Comparison of ENCODE assay signal across 32 mouse cellular contexts in genomic region chr3:145787303-145787702, GRCm38 (mm10). TPM values are rescaled to one million over a fixed set of nuclear protein-coding genes. Genes with fewer than 3 reads are reported as not detected.
DNase-seq lines count a peak whose midpoint lies in the region; ATAC-seq and TF ChIP-seq lines count a peak whose summit lies in the region.
"Had no signal": no experiment of that assay in that cellular context is flagged by ENCODE, and none has a peak within 500 bp of the region (broad histone marks: within the 10 kb centered on the region; RNA-seq: fewer than 3 reads in every experiment).

No protein-coding gene starts in this region.

- no peak for TF ChIP-seq EP300 in lung, postnatal 0 days (IDR thresholded peaks at IDR 0.05)

- H3K9ac ChIP-seq in heart, embryonic 12.5 days, result no peak overlapping the region
- H3K9ac ChIP-seq in lung, postnatal 0 days (replicated peaks; ENCODE audit: low read depth), result no peak overlapping the region
- H3K9ac ChIP-seq: forebrain, embryonic 15.5 days; heart, embryonic 15.5 days; hindbrain, embryonic 15.5 days; kidney, embryonic 15.5 days; liver, embryonic 12.5 days; liver, postnatal 0 days; midbrain, embryonic 15.5 days; neural tube, embryonic 15.5 days had no signal

- DNase-seq in heart, adult 8-10 months (ENCODE audit: low spot score), result peak; percentile 16
- no peak for DNase-seq in heart, postnatal 14 days
- DNase-seq in lung, postnatal 0 days (ENCODE audit: low spot score), result no peak
- peak; percentile 13 to 37 for DNase-seq in lung, postnatal 4 days
- no peak for DNase-seq in frontal cortex, postnatal 25 days (ENCODE audit: low spot score in 2 of 2)
- no peak for DNase-seq in frontal cortex, postnatal 36 days (ENCODE audit: low spot score in 2 of 2)
- DNase-seq: adrenal gland, postnatal 14 days; cerebellum, adult 11 months; cerebellum, adult 9-10 months; cerebellum, postnatal 36 days; kidney, adult 18-20 months; kidney, postnatal 4 days; layer of hippocampus, postnatal 36 days; left cerebral cortex, postnatal 4 days; liver, postnatal 0 days; retina, postnatal 1 day; right cerebral cortex, postnatal 25 days; spleen, adult 18-20 months; thymus, postnatal 14 days had no signal

- WGBS in heart, embryonic 12.5 days, result 67% methylated on average over 9 of the region's 9 CpGs
- 57% methylated on average over 9 of the region's 9 CpGs for WGBS in lung, postnatal 0 days

- no peaks in the 10 kb centered on the region for H3K9me3 ChIP-seq in heart, embryonic 12.5 days (replicated peaks)
- H3K9me3 ChIP-seq in lung, postnatal 0 days (ENCODE audit: low read length), result no peaks in the 10 kb centered on the region
- H3K9me3 ChIP-seq: forebrain, embryonic 15.5 days; heart, embryonic 15.5 days; hindbrain, embryonic 10.5 days; hindbrain, embryonic 15.5 days; kidney, embryonic 15.5 days; liver, embryonic 12.5 days; midbrain, embryonic 10.5 days; midbrain, embryonic 15.5 days; neural tube, embryonic 15.5 days had no signal

- H3K4me3 ChIP-seq in heart, embryonic 12.5 days, result no peak overlapping the region
- no peak overlapping the region for H3K4me3 ChIP-seq in lung, postnatal 0 days (ENCODE audit: low read depth, low read length)
- H3K4me3 ChIP-seq: forebrain, embryonic 15.5 days; heart, embryonic 15.5 days; hindbrain, embryonic 10.5 days; hindbrain, embryonic 15.5 days; kidney, embryonic 15.5 days; liver, embryonic 12.5 days; midbrain, embryonic 10.5 days; midbrain, embryonic 15.5 days; neural tube, embryonic 15.5 days had no signal

- H3K4me2 ChIP-seq in heart, embryonic 12.5 days, result no peak overlapping the region
- no peak overlapping the region for H3K4me2 ChIP-seq in lung, postnatal 0 days (replicated peaks; ENCODE audit: low read depth, low read length)
- H3K4me2 ChIP-seq: forebrain, embryonic 15.5 days; heart, embryonic 15.5 days; hindbrain, embryonic 15.5 days; kidney, embryonic 15.5 days; liver, embryonic 12.5 days; midbrain, embryonic 15.5 days; neural tube, embryonic 15.5 days had no signal

- ATAC-seq in heart, embryonic 12.5 days (ENCODE audit: insufficient number of reproducible peaks, low FRiP score), result peak; percentile 51; the same call in 1 of the 2 replicates
- peak; percentile 28; the same call in 1 of the 2 replicates for ATAC-seq in lung, postnatal 0 days
- ATAC-seq: forebrain, embryonic 15.5 days; liver, embryonic 12.5 days; liver, postnatal 0 days; midbrain, embryonic 15.5 days; Patski had no signal

- TF ChIP-seq CTCF in lung, postnatal 0 days (IDR thresholded peaks at IDR 0.05), result no peak

- H3K4me1 ChIP-seq in heart, embryonic 12.5 days (replicated peaks), result peaks cover 23% of the 10 kb centered on the region
- no peaks in the 10 kb centered on the region for H3K4me1 ChIP-seq in lung, postnatal 0 days (ENCODE audit: insufficient read depth, low read depth, low read length)
- H3K4me1 ChIP-seq: hindbrain, embryonic 10.5 days; midbrain, embryonic 10.5 days; midbrain, embryonic 15.5 days had no signal

- H3K27ac ChIP-seq in heart, embryonic 12.5 days (ENCODE audit: poor library complexity, severe bottlenecking), result no peak overlapping the region
- H3K27ac ChIP-seq in lung, postnatal 0 days (ENCODE audit: low read length), result no peak overlapping the region
- H3K27ac ChIP-seq: forebrain, embryonic 15.5 days; heart, embryonic 15.5 days; hindbrain, embryonic 10.5 days; hindbrain, embryonic 15.5 days; kidney, embryonic 15.5 days; liver, embryonic 12.5 days; midbrain, embryonic 10.5 days; midbrain, embryonic 15.5 days; neural tube, embryonic 15.5 days had no signal

- intact Hi-C loops in heart, postnatal 14 days (cut with DNase I), result no loop called here

- no peaks in the 10 kb centered on the region for H3K36me3 ChIP-seq in heart, embryonic 12.5 days
- no peaks in the 10 kb centered on the region for H3K36me3 ChIP-seq in lung, postnatal 0 days (ENCODE audit: insufficient read depth, low read length)
- H3K36me3 ChIP-seq: forebrain, embryonic 15.5 days; heart, embryonic 15.5 days; hindbrain, embryonic 10.5 days; hindbrain, embryonic 15.5 days; kidney, embryonic 15.5 days; liver, embryonic 12.5 days; midbrain, embryonic 10.5 days; midbrain, embryonic 15.5 days; neural tube, embryonic 15.5 days had no signal

- no peaks in the 10 kb centered on the region for H3K27me3 ChIP-seq in heart, embryonic 12.5 days (replicated peaks)
- no peaks in the 10 kb centered on the region for H3K27me3 ChIP-seq in lung, postnatal 0 days (replicated peaks; ENCODE audit: insufficient read depth, low read length)
- H3K27me3 ChIP-seq: forebrain, embryonic 15.5 days; heart, embryonic 15.5 days; hindbrain, embryonic 15.5 days; kidney, embryonic 15.5 days; liver, embryonic 12.5 days; midbrain, embryonic 15.5 days; neural tube, embryonic 15.5 days; Patski had no signal

RNA-seq across cellular contexts. Expression of gene Ddah1, which starts 28.8 kb away (rescaled TPM):
- 1 to 10 TPM; 6.3 to 9.3 (median 7.5) TPM for total RNA-seq in heart, adult 8-10 months (2022)
- total RNA-seq in heart, postnatal 14 days (2021), result 10 to 100 TPM in 1 of 2 experiments, 1 to 10 TPM in 1; 9.2 to 13.4 TPM
- polyA plus RNA-seq in heart, embryonic 12.5 days (2016; fragmentation: Nextera tagmentation; extraction: Ambion mirVana), result 35.2 and 36.7 TPM in 2 replicates
- polyA plus RNA-seq in lung, postnatal 0 days (2015; fragmentation: Nextera tagmentation; extraction: Ambion mirVana), result 20.2 and 20.7 TPM in 2 replicates
- total RNA-seq: megakaryocyte progenitor cell, adult 5-6 weeks; MEL had no signal

Comparison
In these comparisons a context has a peak if more than half of its experiments do, and no peak if none do; other contexts are left out.
1. DNase-seq: peak in heart, adult 8-10 months (single experiment) and lung, postnatal 4 days (2 of 2); none in heart, postnatal 14 days (0 of 2), lung, postnatal 0 days (single experiment), frontal cortex, postnatal 25 days (0 of 2) and frontal cortex, postnatal 36 days (0 of 2).